Mouse (Mus musculus): ENCODE data around the gene Mllt3.

The Mllt3 gene

DNA sequence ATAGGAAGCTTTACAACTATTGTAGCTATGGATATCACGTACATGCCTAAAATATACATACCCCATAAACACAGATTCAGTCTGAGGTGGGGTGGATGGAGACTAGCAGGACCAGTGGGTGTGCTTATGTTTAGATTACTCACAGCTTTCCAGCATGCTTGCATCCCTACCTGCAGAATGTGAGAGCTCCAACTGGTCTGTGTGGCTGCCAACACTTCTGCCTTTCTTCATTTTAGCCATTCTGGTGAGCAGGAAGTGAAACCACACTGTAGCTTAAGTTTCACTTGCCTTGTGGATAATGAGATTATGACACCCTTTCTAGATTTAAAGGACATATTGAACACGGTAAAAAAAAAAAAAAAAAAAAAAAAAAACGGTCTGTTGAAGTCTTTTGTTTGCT, 88.8 kb downstream of the Mllt3 start:
- no peak for DNase-seq

DNA sequence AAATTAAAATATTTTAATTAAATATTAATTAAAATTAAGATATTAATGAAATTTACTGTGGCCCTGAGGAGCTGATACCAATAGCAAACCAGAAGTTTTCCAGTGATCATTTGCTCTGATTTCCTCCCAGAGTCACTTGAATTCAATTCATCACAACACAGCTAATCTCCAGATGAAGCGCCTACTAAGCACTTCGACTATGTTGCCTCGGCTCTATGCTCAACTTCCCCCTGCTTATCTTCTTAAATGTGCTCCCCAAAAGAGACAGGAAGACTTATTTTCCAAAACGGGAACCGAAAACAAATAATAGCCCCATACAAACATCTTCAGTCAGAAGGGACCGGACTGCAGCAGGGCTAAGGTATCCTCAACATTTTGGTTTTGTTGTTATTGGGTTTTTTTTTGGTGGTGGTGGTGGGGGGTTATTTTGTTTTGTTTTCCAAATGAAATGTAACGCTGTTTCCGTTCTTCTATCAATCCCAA, 90.2 kb downstream of the Mllt3 start:
- DNase-seq: no peak

DNA sequence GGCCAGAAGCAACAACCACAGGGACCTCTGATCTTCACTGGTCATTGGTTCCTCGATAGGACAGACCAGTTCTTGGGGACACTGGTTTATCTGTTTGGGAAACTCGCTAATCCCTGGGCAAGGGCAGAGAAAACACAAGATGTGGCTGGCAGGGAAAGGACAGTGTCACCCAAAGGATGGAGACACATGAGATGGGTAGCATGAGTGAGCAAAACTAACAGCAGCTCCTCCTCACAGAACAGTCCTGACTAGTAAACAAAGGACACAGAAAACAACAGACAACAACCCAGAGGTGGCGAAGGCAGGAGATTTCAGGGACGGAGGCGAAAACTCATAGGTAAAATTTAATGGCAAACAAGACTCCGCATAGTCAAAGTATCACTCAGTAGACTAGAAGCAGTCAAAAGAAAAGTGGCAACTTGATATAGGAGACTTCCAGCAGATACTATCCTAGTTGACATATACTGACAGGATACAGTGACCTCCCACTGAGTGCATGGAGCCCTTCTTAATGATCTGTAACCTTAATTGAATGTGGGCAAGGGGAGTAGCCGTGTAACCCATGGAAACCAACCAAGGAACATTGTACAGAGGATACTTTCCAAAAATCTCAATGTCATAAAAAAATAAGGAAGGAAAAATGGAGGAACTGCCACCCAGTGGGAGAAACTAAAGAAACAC, 93.5 kb downstream of the Mllt3 start:
- DNase-seq: no peak

DNA sequence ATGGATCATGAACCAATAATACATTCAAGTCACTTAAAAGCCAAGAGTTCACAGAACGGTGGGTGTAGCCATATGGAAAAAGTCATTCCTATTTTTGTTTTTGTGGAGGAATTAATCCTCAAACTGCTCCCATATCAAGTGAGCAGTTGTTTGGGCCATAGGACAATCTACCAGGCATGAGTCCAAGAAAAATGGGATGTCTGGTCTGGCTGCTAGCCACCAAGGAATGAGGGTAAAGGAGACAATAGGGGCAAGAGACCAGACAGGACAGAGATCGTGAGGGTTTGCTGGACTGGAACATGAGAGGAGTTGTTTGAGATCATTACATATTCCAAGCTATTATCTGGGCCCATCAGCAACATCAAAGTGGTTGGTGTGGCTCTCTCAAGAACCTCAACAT, 96.8 kb downstream of the Mllt3 start:
- no peak for DNase-seq

DNA sequence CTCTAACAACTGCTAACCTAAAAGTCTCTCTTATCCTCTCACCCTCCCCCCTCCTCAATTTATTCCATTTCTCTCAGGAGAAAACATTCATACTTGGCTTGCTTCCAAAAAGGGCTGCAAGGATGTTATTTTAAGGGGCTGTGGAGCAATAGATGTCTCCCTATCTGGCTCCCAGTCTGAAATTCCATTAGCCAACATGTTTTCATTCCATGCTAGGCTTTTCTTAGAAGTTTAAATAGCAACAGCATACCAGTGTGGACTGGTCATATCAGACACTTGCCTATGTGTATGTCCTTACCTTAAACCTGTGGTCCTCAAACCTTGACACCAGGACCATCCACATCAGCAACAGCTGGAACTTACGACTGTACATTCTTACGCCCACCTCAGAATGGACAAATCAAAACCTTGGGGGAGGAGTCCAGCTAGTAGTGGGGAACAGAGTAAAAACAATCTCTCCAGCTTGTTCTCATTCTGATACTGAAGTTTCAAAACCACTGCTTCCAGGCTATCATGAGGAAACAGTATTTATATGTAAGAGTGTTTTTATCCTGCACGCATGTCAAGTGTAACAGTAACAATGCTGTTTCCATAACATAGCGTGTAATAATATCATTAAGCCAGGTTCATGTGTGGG, 99.3 kb downstream of the Mllt3 start:
- DNase-seq: no peak

DNA sequence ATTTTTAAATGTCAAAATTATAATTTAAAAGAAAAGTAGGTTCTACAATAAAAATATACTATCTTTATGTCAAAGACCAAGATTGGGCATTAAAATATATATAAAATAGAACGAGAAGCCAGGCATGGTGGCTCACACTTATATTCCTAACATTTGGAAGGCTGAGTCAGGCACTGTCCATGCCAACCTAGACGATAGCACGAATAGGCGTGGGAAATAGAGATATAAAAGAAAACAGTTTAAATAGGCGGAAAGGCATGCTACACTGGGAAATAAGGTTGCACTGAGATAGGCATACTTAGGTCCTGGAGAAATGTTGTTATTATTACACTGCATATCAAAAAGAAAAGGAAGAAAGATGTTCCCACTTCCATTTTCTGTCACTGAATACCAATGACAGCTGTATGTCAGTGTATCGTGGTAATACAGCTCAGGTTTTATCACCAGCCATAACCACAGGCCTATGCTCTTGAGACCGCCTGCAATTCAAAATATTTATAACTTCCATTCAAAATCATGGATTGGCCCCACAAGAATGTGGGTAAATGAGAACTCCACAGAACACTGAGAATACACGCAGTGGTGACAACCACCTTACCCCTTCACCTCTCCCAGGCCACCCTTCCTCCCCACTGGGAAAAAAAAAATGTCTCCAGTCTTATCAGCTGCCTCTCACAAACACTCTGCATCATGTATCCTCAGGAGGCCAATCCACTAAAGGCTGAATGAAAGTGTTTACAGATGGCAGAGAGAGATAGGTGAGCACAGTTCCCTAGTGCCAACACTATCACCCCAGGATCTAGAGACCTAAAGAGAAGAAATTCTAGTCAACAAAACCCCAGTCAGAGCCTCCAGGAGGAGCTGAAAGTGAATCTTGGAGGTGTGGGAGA, 102.6 kb downstream of the Mllt3 start:
- no peak for DNase-seq

DNA sequence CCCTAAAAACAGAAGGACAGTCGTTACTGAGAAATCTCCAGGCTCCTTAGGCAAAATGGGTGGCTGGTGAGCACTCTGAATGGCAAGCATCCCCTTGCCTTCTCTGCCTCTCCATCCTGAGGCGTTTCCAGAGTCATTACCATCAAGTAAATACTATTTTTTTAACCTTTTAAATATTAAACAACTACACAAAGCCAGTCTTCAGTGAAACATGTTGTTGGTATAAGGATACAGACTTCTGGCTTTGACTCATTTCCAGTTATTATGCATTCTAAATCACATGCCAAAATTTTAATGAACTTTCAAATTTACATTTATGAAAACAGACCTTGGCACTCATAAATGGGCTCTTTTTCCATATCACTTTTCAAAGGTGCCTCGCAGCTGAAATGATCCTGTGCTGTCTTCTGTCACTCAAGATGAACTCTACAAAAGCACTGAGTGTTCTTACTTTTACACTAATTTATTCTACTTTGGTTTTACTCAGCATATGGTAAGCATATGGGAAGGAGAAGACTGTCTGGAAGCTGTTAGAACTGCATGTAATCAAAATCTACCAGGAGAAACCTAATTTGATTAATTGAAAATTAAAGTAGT, 104.5 kb downstream of the Mllt3 start:
- DNase-seq: no peak

DNA sequence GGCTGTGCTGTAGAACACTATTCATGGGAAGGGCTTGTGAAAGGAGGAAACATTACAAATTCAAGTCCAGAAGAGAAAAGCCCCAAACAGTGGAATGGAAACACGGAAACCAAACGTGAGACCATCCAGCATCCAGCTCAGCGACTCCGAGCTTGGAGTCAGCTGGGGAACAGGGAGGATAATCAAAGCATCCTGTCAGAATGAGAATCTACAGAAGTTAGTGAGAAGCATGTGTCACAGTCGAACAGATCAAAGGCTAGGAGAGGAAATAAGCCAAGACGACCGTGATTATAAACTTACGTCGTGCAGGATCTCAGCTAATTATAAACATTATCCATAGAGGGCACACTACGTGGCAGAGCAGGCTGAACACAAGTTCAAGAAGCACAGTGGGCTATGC, 105.8 kb downstream of the Mllt3 start:
- DNase-seq: no peak

DNA sequence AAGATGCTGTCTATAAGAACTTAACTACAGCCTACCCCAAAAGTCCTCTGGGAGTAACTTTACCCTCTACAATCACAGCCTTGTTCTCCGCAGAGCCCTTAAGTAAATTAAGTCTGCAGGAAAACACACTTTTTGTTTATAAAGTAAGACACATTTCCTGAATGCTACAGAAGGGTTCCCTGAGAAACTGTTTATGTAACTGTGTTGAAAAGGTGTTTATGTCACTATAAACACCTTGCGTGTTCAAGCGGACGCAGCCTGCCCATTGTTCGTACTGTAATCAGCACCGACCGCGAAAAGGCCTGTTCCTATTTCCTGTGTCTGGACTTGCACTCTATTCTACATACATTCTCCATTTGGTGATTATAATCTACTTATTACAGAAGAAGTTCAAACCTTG, 112.5 kb downstream of the Mllt3 start:
- no peak for DNase-seq

DNA sequence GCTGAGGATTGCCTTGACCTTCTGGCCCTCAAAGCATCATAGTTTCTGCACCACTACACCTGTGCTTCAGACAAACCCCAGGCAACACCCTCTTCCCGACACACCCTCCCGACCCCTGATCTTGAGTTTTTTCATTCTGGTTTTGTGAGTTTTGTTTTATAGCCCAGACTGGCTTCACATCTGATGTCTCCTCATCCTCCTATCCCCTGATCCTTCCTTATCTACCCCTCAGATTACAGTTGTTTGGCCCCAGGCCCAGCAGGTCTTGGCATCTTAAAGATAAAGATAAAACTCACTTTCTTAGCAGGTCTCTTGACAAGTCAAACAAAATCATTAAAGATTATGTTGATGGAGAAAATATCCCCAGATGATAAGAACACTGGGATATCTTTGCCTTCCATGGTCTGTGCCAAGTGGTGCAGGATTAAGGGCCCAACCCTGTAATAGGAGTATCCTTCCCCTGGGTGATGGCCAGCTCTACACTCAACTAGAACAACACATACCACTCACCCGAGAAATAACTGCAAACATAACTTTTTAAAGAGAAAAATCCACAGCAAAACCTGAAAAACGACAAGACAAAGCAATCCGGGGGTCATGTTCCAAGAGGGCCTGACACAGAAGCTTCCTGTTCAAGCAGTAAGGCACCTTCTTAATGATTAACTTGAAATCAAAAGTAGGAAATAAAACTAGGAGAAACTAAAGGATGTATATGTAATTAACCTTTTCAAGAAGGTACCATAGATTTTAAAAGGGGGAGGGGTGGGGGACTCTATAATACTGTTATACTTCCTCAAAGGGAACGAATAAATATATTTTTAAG, 121.8 kb downstream of the Mllt3 start:
- no peak for DNase-seq

DNA sequence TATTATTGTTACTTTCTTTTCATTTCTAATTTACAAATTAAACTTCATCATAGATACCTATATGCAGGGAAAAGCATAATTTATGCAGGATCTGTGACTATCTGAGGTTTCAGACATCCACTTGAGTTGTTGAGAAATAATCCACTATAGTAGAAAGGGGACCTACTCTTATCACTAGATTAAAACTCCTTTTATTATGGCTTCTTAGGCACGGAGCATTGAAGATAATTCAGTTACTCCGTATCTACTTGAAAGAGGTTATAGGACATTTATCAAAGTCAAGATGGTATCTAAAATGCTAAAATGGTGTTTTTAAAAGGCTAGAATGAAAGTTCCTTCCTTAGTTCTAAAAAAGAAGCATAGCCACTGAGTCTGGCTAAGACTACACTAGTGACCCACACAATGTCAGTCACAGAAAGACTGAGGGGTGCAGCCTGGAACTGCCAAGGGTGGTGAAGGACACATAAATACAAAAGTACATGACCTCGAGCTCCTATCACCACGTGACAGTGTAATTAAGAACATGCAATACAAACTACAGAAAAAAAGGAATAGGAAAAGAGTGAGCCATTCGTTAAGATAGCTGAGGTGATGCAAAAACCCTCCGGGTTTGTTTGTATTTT, 127.9 kb downstream of the Mllt3 start:
- DNase-seq: no peak

DNA sequence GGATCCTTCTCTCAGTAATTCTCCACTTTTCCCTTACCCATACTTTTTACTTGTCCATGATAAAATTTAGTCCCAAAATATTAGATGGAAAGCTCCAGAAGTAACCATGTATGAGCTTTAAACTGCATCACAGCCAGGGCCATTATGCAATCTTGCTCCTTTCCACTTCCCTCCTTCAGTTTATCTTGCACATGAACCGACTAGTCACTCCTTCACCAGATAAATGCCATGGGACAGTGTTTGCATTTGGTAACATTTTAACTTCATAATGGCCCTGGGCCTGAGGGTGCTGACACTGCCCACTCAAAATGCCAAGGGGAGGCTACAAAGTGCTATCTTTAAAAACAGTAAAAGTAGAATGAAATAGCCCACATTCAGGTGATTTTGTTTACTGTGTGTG, 128.4 kb downstream of the Mllt3 start:
- no peak for DNase-seq

DNA sequence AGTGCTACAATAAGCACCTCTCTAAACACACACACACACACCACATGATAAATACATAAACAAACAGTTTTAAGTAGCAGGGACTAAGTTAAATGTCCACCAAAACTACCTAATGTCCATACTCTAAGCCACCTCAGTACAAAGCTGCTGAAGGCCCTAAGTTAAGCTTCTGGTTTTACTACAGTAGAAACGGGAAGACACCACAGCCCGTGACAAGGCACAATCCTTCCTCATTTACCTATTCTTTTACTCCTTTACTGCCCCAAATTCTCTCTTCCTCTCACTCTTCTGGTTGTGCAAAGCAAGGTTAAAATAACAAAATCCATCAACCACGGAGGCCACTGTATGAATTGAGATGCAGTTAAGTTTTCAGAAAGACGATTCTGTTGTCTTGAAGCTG, 130.6 kb downstream of the Mllt3 start:
- no peak for DNase-seq

DNA sequence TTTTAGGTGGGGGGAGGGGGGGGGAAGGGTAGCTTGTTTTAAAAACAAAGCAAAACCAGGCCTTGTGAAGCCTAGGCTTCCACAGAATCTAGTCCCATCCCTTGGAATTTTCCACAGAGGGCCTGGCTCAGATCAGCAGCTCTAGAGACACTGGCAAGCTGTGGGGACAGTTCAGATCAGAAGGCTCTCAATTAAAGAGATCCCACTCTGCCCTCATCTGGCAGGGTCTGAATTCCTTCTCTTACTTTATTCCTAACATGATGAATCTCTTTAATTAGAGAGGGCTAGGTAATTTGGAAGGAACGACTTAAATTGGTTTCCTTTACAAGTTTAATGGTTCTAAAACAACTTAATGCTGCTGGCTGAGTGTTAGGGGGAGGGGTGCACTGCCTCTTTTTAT, 132.0 kb downstream of the Mllt3 start:
- DNase-seq: no peak

DNA sequence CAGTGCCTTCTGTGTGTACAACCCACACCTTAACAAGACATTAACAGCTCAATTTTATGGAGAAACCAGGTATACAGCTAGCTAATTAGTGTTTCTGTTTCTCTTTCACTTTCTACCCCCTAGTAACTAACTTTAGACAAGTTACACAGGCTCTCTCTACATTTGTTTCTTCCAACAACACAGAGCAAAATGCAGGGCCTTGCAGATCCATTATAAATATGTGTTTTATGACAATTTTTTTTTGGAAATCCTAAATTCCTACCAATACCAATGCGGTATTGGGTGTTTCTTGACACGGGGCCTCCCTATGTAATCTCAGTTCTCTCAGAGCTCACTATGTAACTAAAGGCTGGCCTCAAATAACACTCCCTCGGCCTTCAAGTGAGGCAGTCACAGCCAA, 139.7 kb downstream of the Mllt3 start:
- no peak for DNase-seq

DNA sequence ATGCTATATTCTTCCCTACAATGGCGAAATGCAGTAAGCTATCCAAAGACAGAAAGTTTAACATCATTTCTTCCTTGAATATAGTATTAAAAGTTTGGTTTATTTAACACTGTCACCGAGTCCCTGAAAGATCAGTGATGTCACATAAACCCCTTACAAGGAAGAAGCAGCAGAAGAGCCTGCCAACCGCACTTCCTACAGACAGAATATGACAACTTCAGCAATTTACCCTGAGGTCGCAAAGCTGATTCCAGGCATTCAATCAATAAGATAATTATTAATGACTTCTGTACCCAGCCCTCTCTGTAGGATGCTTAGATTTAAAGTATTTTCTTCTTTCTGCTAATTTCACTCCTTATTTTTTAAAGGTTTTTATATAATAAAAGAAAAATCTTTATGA, 140.2 kb downstream of the Mllt3 start:
- DNase-seq: no peak

DNA sequence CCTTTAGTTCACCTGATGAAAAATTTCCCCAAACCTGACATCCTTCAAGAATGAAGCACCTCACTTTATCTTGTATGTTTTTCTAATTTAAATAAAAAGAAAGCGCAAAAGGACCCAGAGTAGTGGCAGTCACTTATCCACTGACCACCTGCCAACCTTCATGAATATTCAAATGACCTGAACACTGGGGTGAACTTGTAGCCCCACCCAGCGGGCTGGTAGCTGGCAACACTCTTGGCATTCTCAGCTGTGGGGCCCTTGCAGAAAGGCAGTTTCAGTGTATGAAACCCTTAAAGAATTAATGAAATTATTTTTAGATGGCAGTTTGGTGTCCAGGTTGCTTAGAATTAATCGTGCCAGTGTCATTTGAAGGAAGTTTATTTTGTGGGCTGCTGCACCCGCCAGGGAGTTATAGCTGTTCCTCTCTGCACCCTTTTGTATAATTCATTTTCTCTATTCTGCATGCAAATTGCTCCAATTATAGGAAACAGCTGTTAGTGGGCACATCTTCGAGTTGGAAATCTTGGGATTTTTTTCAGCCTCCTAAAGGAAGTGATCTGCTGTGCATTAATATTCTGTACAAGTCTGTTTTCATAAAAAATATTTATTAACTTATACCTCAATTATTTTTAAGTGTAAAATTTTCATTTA, 149.8 kb downstream of the Mllt3 start:
- peak; percentile 11 for DNase-seq

DNA sequence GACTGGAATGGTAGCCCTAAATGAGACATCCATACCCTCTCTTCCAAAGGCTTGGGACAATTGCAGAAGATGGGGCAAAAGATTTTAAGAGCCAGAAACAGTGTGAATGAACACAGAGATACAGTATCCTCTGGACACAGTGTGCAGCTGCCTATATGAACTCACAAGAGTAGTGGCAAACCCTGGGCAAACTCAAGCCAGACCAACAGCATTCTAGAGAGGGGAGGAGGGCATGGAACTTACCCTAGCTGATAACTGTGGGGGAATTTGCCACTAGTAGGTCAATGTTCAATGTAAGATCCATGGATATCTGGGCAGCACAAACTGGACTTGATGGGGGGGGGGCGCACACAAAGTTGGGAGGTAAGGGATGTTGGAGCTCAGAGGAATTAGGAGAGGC, 151.2 kb downstream of the Mllt3 start:
- DNase-seq: no peak

DNA sequence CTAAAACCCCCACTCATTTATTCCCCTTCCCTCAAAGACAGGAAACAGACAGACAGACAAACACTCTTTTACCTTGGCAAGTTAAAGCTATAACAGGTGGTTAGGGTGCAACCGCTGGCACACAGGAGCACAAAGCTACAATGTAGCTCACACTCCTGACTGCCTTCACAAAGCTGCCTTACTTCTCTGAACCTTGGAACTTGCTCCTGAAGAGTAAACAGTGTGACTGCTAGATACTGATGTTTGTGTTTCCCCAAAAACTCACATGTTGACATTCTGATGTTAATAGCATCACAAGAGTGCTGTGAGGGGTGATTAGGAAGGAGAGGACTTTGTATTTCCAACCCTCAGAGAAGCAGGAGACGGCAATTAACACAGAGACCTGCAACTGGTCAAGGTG, 151.6 kb downstream of the Mllt3 start:
- no peak for DNase-seq

DNA sequence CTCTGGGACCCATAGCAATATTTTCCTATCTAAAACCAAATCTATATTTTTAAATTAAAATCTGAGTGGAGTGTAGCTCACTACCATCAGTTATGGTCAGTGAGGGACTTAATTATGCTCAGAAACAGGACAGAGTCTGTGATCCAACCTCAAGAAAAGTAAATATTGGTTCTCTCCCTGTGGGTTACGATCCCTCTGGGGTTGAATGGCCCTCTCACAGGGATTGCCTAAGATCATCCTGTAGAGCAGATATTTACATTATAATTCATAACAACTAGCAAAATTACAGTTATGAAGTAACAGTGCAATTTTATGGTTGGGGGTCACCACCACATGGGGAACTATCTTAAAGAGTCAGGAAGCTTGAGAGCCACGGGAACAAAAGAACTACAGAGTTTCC, 152.9 kb downstream of the Mllt3 start:
- no peak for DNase-seq

DNA sequence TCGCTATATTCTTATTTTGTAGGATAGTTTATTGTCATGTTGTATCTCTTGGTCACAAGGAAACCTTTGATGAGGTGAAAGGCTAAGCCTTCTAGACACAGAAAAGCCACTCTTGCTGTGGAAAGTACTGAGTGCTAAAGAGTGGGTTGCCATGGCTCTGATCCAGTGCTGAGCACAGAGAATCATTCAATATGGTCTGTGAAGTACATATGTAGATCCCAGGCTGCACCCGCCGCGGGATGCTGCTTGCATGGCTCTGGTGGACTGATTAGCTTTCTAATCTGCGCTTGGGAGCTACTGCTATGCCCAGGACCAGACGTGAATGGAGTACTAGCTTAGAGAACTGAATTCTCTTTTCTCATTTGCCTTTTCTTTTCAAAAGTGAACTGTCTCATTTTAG, 154.5 kb downstream of the Mllt3 start:
- DNase-seq: no peak

DNA sequence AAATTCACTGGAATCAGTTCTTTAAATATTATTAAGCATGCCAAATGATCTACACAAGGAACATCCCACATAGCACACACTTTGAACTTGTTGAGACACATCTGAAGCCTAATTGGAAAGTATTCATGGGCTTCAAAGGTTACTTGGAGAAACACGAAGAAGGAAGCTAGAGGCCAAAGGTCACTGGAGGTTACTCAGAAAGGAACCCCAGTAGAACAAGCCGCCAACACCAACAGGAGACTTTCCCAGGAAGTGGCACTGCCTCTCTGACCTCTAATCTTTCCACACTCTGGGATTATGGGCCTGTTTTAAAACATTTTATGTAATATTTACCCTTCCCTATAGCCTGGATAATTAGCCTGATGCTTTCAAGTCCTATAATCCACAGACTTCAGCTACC, 162.6 kb downstream of the Mllt3 start:
- DNase-seq: no peak
